Mouse (Mus musculus) retina, postnatal 1 day (tissue): ENCODE measurements around the gene Rassf4.
"Not testable (repeated sequence)": the region's sequence is repeated elsewhere in the genome, so short reads cannot be mapped to it uniquely, and the experiment has no call there.

Source experiments
- DNase-seq: peaks from one replicate; pipeline ENCODE4 v3.0.0-alpha.2; 2012

Gene Rassf4

GRCm38 (mm10) chr6:116635251-116636180, 38.2 kb downstream of the Rassf4 start:
- DNase-seq: no peak

GRCm38 (mm10) chr6:116633741-116634695, 39.7 kb downstream of the Rassf4 start:
- no peak for DNase-seq

- DNase-seq: peak; percentile 77
Observed at GRCm38 (mm10) chr6:116632129-116632528, 41.6 kb downstream of the Rassf4 start.

- no peak for DNase-seq
Observed at GRCm38 (mm10) chr6:116629766-116630165, 44.0 kb downstream of the Rassf4 start.

- peak; percentile 92 for DNase-seq
Observed at GRCm38 (mm10) chr6:116628539-116629171, 45.1 kb downstream of the Rassf4 start, which contains the start of gene Zfp422. Gene Zfp422, minus strand, starts transcription at chr6:116628999.

- no peak for DNase-seq
Observed at GRCm38 (mm10) chr6:116628095-116628494, 45.7 kb downstream of the Rassf4 start.

- DNase-seq: not testable (repeated sequence)
Observed at GRCm38 (mm10) chr6:116626417-116626816, 47.3 kb downstream of the Rassf4 start.

- DNase-seq: peak; percentile 24
Observed at GRCm38 (mm10) chr6:116621318-116622023, 52.3 kb downstream of the Rassf4 start.

GRCm38 (mm10) chr6:116618073-116618472, 55.7 kb downstream of the Rassf4 start:
- DNase-seq: no peak

- no peak for DNase-seq
Observed at GRCm38 (mm10) chr6:116615719-116616118, 58.0 kb downstream of the Rassf4 start.

GRCm38 (mm10) chr6:116607230-116607629, 66.5 kb downstream of the Rassf4 start:
- no peak for DNase-seq

GRCm38 (mm10) chr6:116600969-116601368, 72.8 kb downstream of the Rassf4 start:
- not testable (repeated sequence) for DNase-seq

- DNase-seq: peak; percentile 15
Observed at GRCm38 (mm10) chr6:116584095-116584494, 89.7 kb downstream of the Rassf4 start, which contains the start of gene Olfr215. Gene Olfr215, minus strand, starts transcription at chr6:116584195.
